Mouse (Mus musculus): ENCODE measurements at regions not wholly inside any gene's neighbourhood (a gene's known extent, or its start where the extent isn't known, plus 50 kb on each side); places are given as distances from the start of the nearest gene placed in this dataset. TPM values are rescaled to one million over a fixed set of nuclear protein-coding genes. Genes with fewer than 3 reads are reported as not detected.

GRCm38 (mm10) chrX:12834681-12835080 is 72.8 kb upstream of the Med14 start:
- H3K36me3 ChIP-seq: no peaks in the 10 kb centered on the region
- H3K4me1 ChIP-seq (replicated peaks): 0 out of 2 replicates have a peak, but pooled peaks cover 3% of the 10 kb centered on the region
- no peak overlapping the region for H3K27ac ChIP-seq (ENCODE audit: poor library complexity, severe bottlenecking)
- no peak for ATAC-seq (ENCODE audit: insufficient number of reproducible peaks, low FRiP score)
- 0 out of 2 replicates have a peak, but pooled peaks cover 4% of the 10 kb centered on the region for H3K27me3 ChIP-seq (replicated peaks)
- H3K9me3 ChIP-seq (replicated peaks): no peaks in the 10 kb centered on the region
- WGBS: 57% methylated on average over 4 of the region's 4 CpGs
- no peak overlapping the region for H3K9ac ChIP-seq
- no peak overlapping the region for H3K4me2 ChIP-seq
- H3K4me3 ChIP-seq: no peak overlapping the region

- H3K4me2 ChIP-seq: no peak overlapping the region
- ATAC-seq (ENCODE audit: insufficient number of reproducible peaks, low FRiP score): no peak
- H3K9ac ChIP-seq: no peak overlapping the region
- no peak overlapping the region for H3K4me3 ChIP-seq
- no peak overlapping the region for H3K27ac ChIP-seq (ENCODE audit: poor library complexity, severe bottlenecking)
- 75% methylated on average over 2 of the region's 2 CpGs for WGBS
- no peaks in the 10 kb centered on the region for H3K36me3 ChIP-seq
- no peaks in the 10 kb centered on the region for H3K4me1 ChIP-seq (replicated peaks)
- H3K27me3 ChIP-seq (replicated peaks): 0 out of 2 replicates have a peak, but pooled peaks cover 4% of the 10 kb centered on the region
- H3K9me3 ChIP-seq (replicated peaks): no peaks in the 10 kb centered on the region
Measured at GRCm38 (mm10) chrX:12832709-12833108, 70.8 kb upstream of the Med14 start.

GRCm38 (mm10) chrX:12829165-12829564 is 67.3 kb upstream of the Med14 start:
- WGBS: 61% methylated on average over 3 of the region's 3 CpGs
- Histone ChIP-seq H3K9ac (no peak overlapping the region), H3K4me1 (replicated peaks) (peaks cover 14% of the 10 kb centered on the region), H3K27ac (ENCODE audit: poor library complexity, severe bottlenecking) (no peak overlapping the region), H3K36me3 (no peaks in the 10 kb centered on the region), H3K4me2 (no peak overlapping the region), H3K4me3 (no peak overlapping the region), H3K27me3 (replicated peaks) (0 out of 2 replicates have a peak, but pooled peaks cover 4% of the 10 kb centered on the region), H3K9me3 (replicated peaks) (no peaks in the 10 kb centered on the region)
- ATAC-seq (ENCODE audit: insufficient number of reproducible peaks, low FRiP score): no peak

- 73% methylated on average over 4 of the region's 4 CpGs for WGBS
- Histone ChIP-seq H3K9ac (no peak overlapping the region), H3K36me3 (no peaks in the 10 kb centered on the region), H3K4me3 (no peak overlapping the region), H3K9me3 (replicated peaks) (no peaks in the 10 kb centered on the region), H3K27me3 (replicated peaks) (0 out of 2 replicates have a peak, but pooled peaks cover 4% of the 10 kb centered on the region), H3K27ac (ENCODE audit: poor library complexity, severe bottlenecking) (no peak overlapping the region), H3K4me2 (no peak overlapping the region), H3K4me1 (replicated peaks) (peaks cover 15% of the 10 kb centered on the region)
- no peak for ATAC-seq (ENCODE audit: insufficient number of reproducible peaks, low FRiP score)
Measured at GRCm38 (mm10) chrX:12827299-12827872, 65.5 kb upstream of the Med14 start.

GRCm38 (mm10) chrX:12826646-12827045 is 64.8 kb upstream of the Med14 start:
- 0 out of 2 replicates have a peak, but pooled peaks cover 4% of the 10 kb centered on the region for H3K27me3 ChIP-seq (replicated peaks)
- 85% methylated on average over 4 of the region's 4 CpGs for WGBS
- no peaks in the 10 kb centered on the region for H3K36me3 ChIP-seq
- peaks cover 15% of the 10 kb centered on the region for H3K4me1 ChIP-seq (replicated peaks)
- ATAC-seq (ENCODE audit: insufficient number of reproducible peaks, low FRiP score): no peak
- no peak overlapping the region for H3K4me3 ChIP-seq
- no peak overlapping the region for H3K27ac ChIP-seq (ENCODE audit: poor library complexity, severe bottlenecking)
- no peak overlapping the region for H3K9ac ChIP-seq
- no peaks in the 10 kb centered on the region for H3K9me3 ChIP-seq (replicated peaks)
- no peak overlapping the region for H3K4me2 ChIP-seq

GRCm38 (mm10) chrX:12825262-12825661 is 63.4 kb upstream of the Med14 start:
- Histone ChIP-seq H3K9ac (no peak overlapping the region), H3K4me2 (no peak overlapping the region), H3K9me3 (replicated peaks) (no peaks in the 10 kb centered on the region), H3K36me3 (no peaks in the 10 kb centered on the region), H3K27ac (ENCODE audit: poor library complexity, severe bottlenecking) (no peak overlapping the region), H3K4me1 (replicated peaks) (peaks cover 15% of the 10 kb centered on the region), H3K4me3 (no peak overlapping the region), H3K27me3 (replicated peaks) (0 out of 2 replicates have a peak, but pooled peaks cover 3% of the 10 kb centered on the region)
- 0 out of 2 replicates have a peak, but pooled peaks have one; percentile 36 for ATAC-seq (ENCODE audit: insufficient number of reproducible peaks, low FRiP score)
- 27% methylated on average over 2 of the region's 2 CpGs for WGBS

GRCm38 (mm10) chrX:12824497-12824896 is 62.6 kb upstream of the Med14 start:
- Histone ChIP-seq H3K27me3 (replicated peaks) (no peaks in the 10 kb centered on the region), H3K4me3 (no peak overlapping the region), H3K4me2 (no peak overlapping the region), H3K27ac (ENCODE audit: poor library complexity, severe bottlenecking) (peak overlapping the region; percentile 57), H3K9ac (no peak overlapping the region), H3K9me3 (replicated peaks) (no peaks in the 10 kb centered on the region), H3K4me1 (replicated peaks) (peaks cover 15% of the 10 kb centered on the region), H3K36me3 (no peaks in the 10 kb centered on the region)
- ATAC-seq (ENCODE audit: insufficient number of reproducible peaks, low FRiP score): no peak
- WGBS: 61% methylated on average over 5 of the region's 5 CpGs

GRCm38 (mm10) chrX:12822777-12823176 is 60.9 kb upstream of the Med14 start:
- no peak overlapping the region for H3K27ac ChIP-seq (ENCODE audit: poor library complexity, severe bottlenecking)
- ATAC-seq (ENCODE audit: insufficient number of reproducible peaks, low FRiP score): no peak

GRCm38 (mm10) chrX:12813083-12813660 is 51.3 kb upstream of the Med14 start:
- Histone ChIP-seq H3K9me3 (replicated peaks) (no peaks in the 10 kb centered on the region), H3K36me3 (no peaks in the 10 kb centered on the region), H3K27me3 (replicated peaks) (no peaks in the 10 kb centered on the region), H3K4me1 (replicated peaks) (no peaks in the 10 kb centered on the region), H3K27ac (ENCODE audit: poor library complexity, severe bottlenecking) (no peak overlapping the region), H3K4me3 (no peak overlapping the region), H3K9ac (no peak overlapping the region), H3K4me2 (no peak overlapping the region)
- no peak for ATAC-seq (ENCODE audit: insufficient number of reproducible peaks, low FRiP score)
- WGBS: 50% methylated on average over 6 of the region's 6 CpGs

More at GRCm38 (mm10) chrX:12822777-12823176, 60.9 kb upstream of the Med14 start:
- Histone ChIP-seq H3K4me1 (replicated peaks) (peaks cover 15% of the 10 kb centered on the region), H3K27me3 (replicated peaks) (no peaks in the 10 kb centered on the region), H3K9ac (no peak overlapping the region), H3K36me3 (no peaks in the 10 kb centered on the region), H3K4me2 (no peak overlapping the region), H3K4me3 (no peak overlapping the region), H3K9me3 (replicated peaks) (no peaks in the 10 kb centered on the region)
- 77% methylated on average over 10 of the region's 10 CpGs for WGBS

Small RNAs in the stretch of these regions (microRNA-seq; reads per million reads assigned to microRNA genes)
- not detected for gene Gm25063
